In genomic region chr12:96442546-96442945, GRCm38 (mm10) we compare ENCODE assay signal across 12 mouse cellular contexts.
"Had no signal": no experiment of that assay in that cellular context is flagged by ENCODE, and none has a peak within 500 bp of the region (broad histone marks: within the 10 kb centered on the region; RNA-seq: fewer than 3 reads in every experiment).

No protein-coding gene starts in this region.

- H3K9ac ChIP-seq: limb, embryonic 12.5 days; liver, embryonic 13.5 days; liver, postnatal 0 days; midbrain, embryonic 13.5 days; neural tube, embryonic 12.5 days had no signal

- DNase-seq: kidney, adult 9 months; kidney, postnatal 14 days; liver; liver, embryonic 13.5 days; liver, postnatal 0 days; right cerebral cortex, postnatal 4 days; spleen, adult 18-20 months; thymus, adult 18-20 months; thymus, postnatal 14 days had no signal

- H3K27ac ChIP-seq: limb, embryonic 12.5 days; liver, embryonic 13.5 days; midbrain, embryonic 13.5 days; neural tube, embryonic 12.5 days had no signal

- H3K9me3 ChIP-seq: limb, embryonic 12.5 days; liver, embryonic 13.5 days; midbrain, embryonic 13.5 days; neural tube, embryonic 12.5 days had no signal

- H3K4me1 ChIP-seq: limb, embryonic 12.5 days; liver, embryonic 13.5 days; midbrain, embryonic 13.5 days; neural tube, embryonic 12.5 days had no signal

- ATAC-seq: liver, postnatal 0 days; midbrain, embryonic 13.5 days had no signal

- H3K36me3 ChIP-seq: limb, embryonic 12.5 days; liver, embryonic 13.5 days; midbrain, embryonic 13.5 days; neural tube, embryonic 12.5 days had no signal

- H3K27me3 ChIP-seq: limb, embryonic 12.5 days; liver, embryonic 13.5 days; midbrain, embryonic 13.5 days; neural tube, embryonic 12.5 days had no signal

- H3K4me3 ChIP-seq: limb, embryonic 12.5 days; liver, embryonic 13.5 days; midbrain, embryonic 13.5 days; neural tube, embryonic 12.5 days had no signal

- H3K4me2 ChIP-seq: limb, embryonic 12.5 days; liver, embryonic 13.5 days; midbrain, embryonic 13.5 days; neural tube, embryonic 12.5 days had no signal
